Mouse (Mus musculus): ENCODE measurements around the gene Rasgrf1.
"Not testable (repeated sequence)": the region's sequence is repeated elsewhere in the genome, so short reads cannot be mapped to it uniquely, and the experiment has no call there.

Gene Rasgrf1

GRCm38 (mm10) chr9:89972321-89972720, 62.6 kb downstream of the Rasgrf1 start:
- DNase-seq: peak; percentile 51

- DNase-seq: no peak
Observed at GRCm38 (mm10) chr9:89973856-89974255, 64.1 kb downstream of the Rasgrf1 start.

- DNase-seq: peak; percentile 56
Observed at GRCm38 (mm10) chr9:89974463-89974931, 64.8 kb downstream of the Rasgrf1 start.

- no peak for DNase-seq
Observed at GRCm38 (mm10) chr9:89976366-89976940, 66.7 kb downstream of the Rasgrf1 start.

- no peak for DNase-seq
Observed at GRCm38 (mm10) chr9:89979248-89979647, 69.5 kb downstream of the Rasgrf1 start.

GRCm38 (mm10) chr9:89982256-89982655, 72.5 kb downstream of the Rasgrf1 start:
- DNase-seq: no peak

- DNase-seq: no peak
Observed at GRCm38 (mm10) chr9:89988053-89988452, 78.3 kb downstream of the Rasgrf1 start.

GRCm38 (mm10) chr9:89988811-89989528, 79.3 kb downstream of the Rasgrf1 start:
- no peak for DNase-seq

GRCm38 (mm10) chr9:90006432-90006831, 96.7 kb downstream of the Rasgrf1 start:
- DNase-seq: no peak

GRCm38 (mm10) chr9:90007094-90007493, 97.4 kb downstream of the Rasgrf1 start:
- DNase-seq: no peak

- DNase-seq: no peak
Observed at GRCm38 (mm10) chr9:90008138-90008537, 98.4 kb downstream of the Rasgrf1 start.

- DNase-seq: no peak
Observed at GRCm38 (mm10) chr9:90011849-90012248, 102.1 kb downstream of the Rasgrf1 start.

- no peak for DNase-seq
Observed at GRCm38 (mm10) chr9:90014649-90015048, 104.9 kb downstream of the Rasgrf1 start.

GRCm38 (mm10) chr9:90016204-90016603, 106.5 kb downstream of the Rasgrf1 start:
- DNase-seq: no peak

- DNase-seq: no peak
Observed at GRCm38 (mm10) chr9:90020866-90021265, 111.2 kb downstream of the Rasgrf1 start.

GRCm38 (mm10) chr9:90021442-90021841, 111.7 kb downstream of the Rasgrf1 start:
- DNase-seq: no peak

GRCm38 (mm10) chr9:90027709-90028108, 118.0 kb downstream of the Rasgrf1 start:
- no peak for DNase-seq

- no peak for DNase-seq
Observed at GRCm38 (mm10) chr9:90033922-90034321, 124.2 kb downstream of the Rasgrf1 start.

- no peak for DNase-seq
Observed at GRCm38 (mm10) chr9:90035168-90035567, 125.5 kb downstream of the Rasgrf1 start.

GRCm38 (mm10) chr9:90035794-90036193, 126.1 kb downstream of the Rasgrf1 start:
- DNase-seq: no peak

GRCm38 (mm10) chr9:90036313-90036712, 126.6 kb downstream of the Rasgrf1 start:
- no peak for DNase-seq

GRCm38 (mm10) chr9:90038535-90038934, 128.8 kb downstream of the Rasgrf1 start:
- no peak for DNase-seq

- DNase-seq: no peak
Observed at GRCm38 (mm10) chr9:90040916-90041315, 131.2 kb downstream of the Rasgrf1 start.

- DNase-seq: no peak
Observed at GRCm38 (mm10) chr9:90041556-90041955, 131.8 kb downstream of the Rasgrf1 start.

- DNase-seq: not testable (repeated sequence)
Observed at GRCm38 (mm10) chr9:90042906-90043305, 133.2 kb downstream of the Rasgrf1 start.

Data from cerebellum, adult 11-12 months (tissue).